Mouse (Mus musculus) lung, adult 10 weeks (tissue): ENCODE results near the gene Serpina10. TPM values are rescaled to one million over a fixed set of nuclear protein-coding genes. Genes with fewer than 3 reads are reported as not detected.

Experiments used
- polyA plus RNA-seq: library from polyadenylated mRNA; stranded (reverse); fragments of 350-450 nt; fragmentation: Illumina TruSeq; extraction: RNeasy Lipid Tissue Mini Kit (QIAGEN cat#74804); gene quantifications from one replicate; pipeline ENCODE4 v1.2.3, GENCODE M21; 2014; ENCODE audit warnings: low read depth, low replicate concordance; ENCODE audit not compliant: insufficient read depth

Gene Serpina10
- polyA plus RNA-seq = 0.50 TPM

GRCm38 (mm10) chr12:103631203-103631612 lies at the start of gene Serpina10:
Gene Serpina10, minus strand, starts transcription at chr12:103631444.

GRCm38 (mm10) chr12:103676039-103676438 lies 44.8 kb upstream of the Serpina10 start, which contains the start of gene Serpina16:
Gene Serpina16, minus strand, starts transcription at chr12:103676139.

GRCm38 (mm10) chr12:103656848-103657626 lies 25.8 kb upstream of the Serpina10 start, which contains the start of gene Serpina6:
Gene Serpina6, minus strand, starts transcription at chr12:103657212.

Other genes with a start within 250 kb of the Serpina10 start
- 4.2 TPM for gene Otub2, start 242.8 kb downstream of the Serpina10 start, polyA plus RNA-seq
- gene 9330161L09Rik, start 223.6 kb downstream of the Serpina10 start, polyA plus RNA-seq = 0.25 TPM
- gene Ddx24, start 205.6 kb downstream of the Serpina10 start, polyA plus RNA-seq = 40.4 TPM
- 253 TPM for gene Ifi27, start 197.2 kb downstream of the Serpina10 start, polyA plus RNA-seq
- gene Ifi27l2a, start 187.8 kb downstream of the Serpina10 start, polyA plus RNA-seq = 865 TPM
- gene Ifi27l2b, start 174.2 kb downstream of the Serpina10 start, polyA plus RNA-seq = 0.30 TPM
- 2.8 TPM for gene Ppp4r4, start 99.2 kb downstream of the Serpina10 start, polyA plus RNA-seq
- gene Serpina6, start 25.8 kb upstream of the Serpina10 start, polyA plus RNA-seq = not detected
- not detected for gene Serpina16, start 44.7 kb upstream of the Serpina10 start, polyA plus RNA-seq
- gene Serpina1f, start 64.1 kb upstream of the Serpina10 start, polyA plus RNA-seq = not detected
- not detected for gene Serpina1d, start 142.1 kb upstream of the Serpina10 start, polyA plus RNA-seq
- gene Serpina1b, start 198.9 kb upstream of the Serpina10 start, polyA plus RNA-seq = 0.28 TPM
- gene Serpina1a, start 232.1 kb upstream of the Serpina10 start, polyA plus RNA-seq = 0.21 TPM